Mouse (Mus musculus) frontal cortex, postnatal 36 days (tissue): ENCODE measurements at regions not wholly inside any gene's neighbourhood (a gene's known extent, or its start where the extent isn't known, plus 50 kb on each side); places are given as distances from the start of the nearest gene placed in this dataset.
"Not testable (repeated sequence)": the region's sequence is repeated elsewhere in the genome, so short reads cannot be mapped to it uniquely, and the experiment has no call there.

Experiments
- DNase-seq, 2 experiments: peaks; one replicate each; pipeline ENCODE4 v3.0.0; 2022; ENCODE audit warnings: low spot score in 2 of 2

GRCm38 (mm10) chr12:46398875-46399652 lies 419.7 kb downstream of the Nova1 start:
- peak; percentile 45 to 49 for DNase-seq

- DNase-seq, result no peak
These were observed 423.5 kb downstream of the Nova1 start for GRCm38 (mm10) chr12:46395245-46395644.

GRCm38 (mm10) chr12:46393769-46394168 lies 425.0 kb downstream of the Nova1 start:
- DNase-seq, result no peak

- DNase-seq, result no peak
These were observed 439.8 kb downstream of the Nova1 start for GRCm38 (mm10) chr12:46378914-46379313.

GRCm38 (mm10) chr12:46371747-46372146 lies 447.0 kb downstream of the Nova1 start:
- DNase-seq, result peak; percentile 4 to 5

- peak; percentile 15 to 62 for DNase-seq
These were observed 485.4 kb downstream of the Nova1 start for GRCm38 (mm10) chr12:46333376-46333775.

GRCm38 (mm10) chr12:46327865-46328264 lies 490.9 kb downstream of the Nova1 start:
- no peak for DNase-seq

- DNase-seq, result no peak
These were observed 495.5 kb downstream of the Nova1 start for GRCm38 (mm10) chr12:46323276-46323675.

GRCm38 (mm10) chr12:46303136-46303797 lies 515.5 kb downstream of the Nova1 start:
- no peak for DNase-seq

- no peak for DNase-seq
These were observed 519.8 kb downstream of the Nova1 start for GRCm38 (mm10) chr12:46298926-46299325.

GRCm38 (mm10) chr12:46284519-46284918 lies 534.2 kb downstream of the Nova1 start:
- DNase-seq, result no peak

- DNase-seq, result peak in 1 of 2 experiments; percentile 6
These were observed 570.2 kb downstream of the Nova1 start for GRCm38 (mm10) chr12:46248402-46249018.

GRCm38 (mm10) chr12:46244925-46245324 lies 573.8 kb downstream of the Nova1 start:
- DNase-seq, result no peak

GRCm38 (mm10) chr12:46232359-46232758 lies 586.4 kb downstream of the Nova1 start:
- DNase-seq, result no peak

GRCm38 (mm10) chr12:46215328-46215727 lies 603.4 kb downstream of the Nova1 start:
- DNase-seq, result not testable (repeated sequence)

- DNase-seq, result no peak
These were observed 619.7 kb downstream of the Nova1 start for GRCm38 (mm10) chr12:46199076-46199475.

- no peak for DNase-seq
These were observed 621.1 kb downstream of the Nova1 start for GRCm38 (mm10) chr12:46197482-46198101.

- DNase-seq, result no peak
These were observed 624.6 kb downstream of the Nova1 start for GRCm38 (mm10) chr12:46194173-46194572.
